Mouse (Mus musculus) CD4-positive, CD25-positive, alpha-beta regulatory T cell, adult 9 weeks (primary cell): ENCODE results near the gene Sprr2k. TPM values are rescaled to one million over a fixed set of nuclear protein-coding genes. Genes with fewer than 3 reads are reported as not detected.

Experiments
- polyA plus RNA-seq: library from polyadenylated mRNA; unstranded; fragments of 100-300 nt; shearing (Covaris generic); gene quantifications from one replicate; pipeline ENCODE4 v1.2.1, GENCODE M21; 2017

The Sprr2k gene
- polyA plus RNA-seq = not detected

GRCm38 (mm10) chr3:92432282-92432681 is at the start of gene Sprr2k:
TSS of gene Sprr2k (plus strand) at chr3:92432582.

GRCm38 (mm10) chr3:92385385-92385784 is 47.0 kb upstream of the Sprr2k start, which contains the start of gene Sprr2h:
TSS of gene Sprr2h (plus strand) at chr3:92385685.

DNA sequence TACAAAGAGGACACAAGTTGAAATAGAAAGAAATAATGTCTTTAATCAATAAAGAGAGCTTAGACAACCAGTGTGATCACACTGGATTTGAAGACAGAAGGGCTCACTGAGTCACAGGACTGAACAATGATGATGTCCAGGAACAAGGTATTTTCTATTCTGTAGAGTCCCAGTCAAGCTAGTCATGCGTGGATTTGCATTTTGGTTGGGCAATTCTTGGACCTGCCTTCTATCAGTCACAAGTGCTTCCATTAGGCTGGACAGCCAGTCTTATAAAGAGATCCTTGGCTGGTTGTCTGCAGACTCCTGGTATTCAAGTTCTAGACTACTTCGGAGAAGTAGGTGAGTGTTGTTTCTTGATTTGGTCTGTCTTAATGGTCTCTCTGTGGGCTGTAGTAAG is 24.7 kb upstream of the Sprr2k start, which contains the start of gene Sprr2i:
Gene Sprr2i, plus strand, starts transcription at position 301 of the 400 bp plus-strand sequence.

GRCm38 (mm10) chr3:92417782-92418181 is 14.6 kb upstream of the Sprr2k start, which contains the start of gene Sprr2j-ps:
TSS of gene Sprr2j-ps (plus strand) at chr3:92418082.

GRCm38 (mm10) chr3:92429323-92429722 is 3.1 kb upstream of the Sprr2k start, which contains the start of gene Gm9774:
TSS of gene Gm9774 (minus strand) at chr3:92429423.

GRCm38 (mm10) chr3:92438689-92439088 is 6.3 kb downstream of the Sprr2k start, which contains the start of gene Sprr1b:
TSS of gene Sprr1b (minus strand) at chr3:92438789.

GRCm38 (mm10) chr3:92458620-92459019 is 26.2 kb downstream of the Sprr2k start, which contains the start of gene Sprr3:
TSS of gene Sprr3 (minus strand) at chr3:92458720.

Other genes starting within 250 kb of the Sprr2k start
- not detected for gene Sprr2a1, start 216.8 kb upstream of the Sprr2k start, polyA plus RNA-seq
- gene Sprr2a2, start 216.7 kb upstream of the Sprr2k start, polyA plus RNA-seq = not detected
- gene Sprr2a3, start 147.2 kb upstream of the Sprr2k start, polyA plus RNA-seq = not detected
- not detected for gene Sprr2b, start 116.0 kb upstream of the Sprr2k start, polyA plus RNA-seq
- not detected for gene Sprr2d, start 93.4 kb upstream of the Sprr2k start, polyA plus RNA-seq
- not detected for gene Sprr2e, start 80.4 kb upstream of the Sprr2k start, polyA plus RNA-seq
- gene Sprr2f, start 67.4 kb upstream of the Sprr2k start, polyA plus RNA-seq = not detected
- gene Sprr2h, start 46.9 kb upstream of the Sprr2k start, polyA plus RNA-seq = not detected
- gene Sprr2i, start 24.6 kb upstream of the Sprr2k start, polyA plus RNA-seq = not detected
- gene Sprr2j-ps, start 14.5 kb upstream of the Sprr2k start, polyA plus RNA-seq = not detected
- gene Gm9774, start 3.2 kb upstream of the Sprr2k start, polyA plus RNA-seq = 25.1 TPM
- gene Sprr1b, start 6.2 kb downstream of the Sprr2k start, polyA plus RNA-seq = not detected
- not detected for gene Sprr3, start 26.1 kb downstream of the Sprr2k start, polyA plus RNA-seq
- not detected for gene Sprr1a, start 53.3 kb downstream of the Sprr2k start, polyA plus RNA-seq
- not detected for gene Sprr4, start 67.9 kb downstream of the Sprr2k start, polyA plus RNA-seq
- not detected for gene 2310046K23Rik, start 101.9 kb downstream of the Sprr2k start, polyA plus RNA-seq
- not detected for gene Ivl, start 141.2 kb downstream of the Sprr2k start, polyA plus RNA-seq
- gene Smcp, start 156.4 kb downstream of the Sprr2k start, polyA plus RNA-seq = not detected
- not detected for gene 2210017I01Rik, start 174.9 kb downstream of the Sprr2k start, polyA plus RNA-seq
- not detected for gene Lce6a, start 189.1 kb downstream of the Sprr2k start, polyA plus RNA-seq
- not detected for gene Lce1a1, start 215.7 kb downstream of the Sprr2k start, polyA plus RNA-seq
- gene Lce1b, start 224.3 kb downstream of the Sprr2k start, polyA plus RNA-seq = not detected
- gene Lce1a2, start 237.7 kb downstream of the Sprr2k start, polyA plus RNA-seq = not detected
- gene Lce1c, start 246.7 kb downstream of the Sprr2k start, polyA plus RNA-seq = not detected